Mouse (Mus musculus): Measurements from ENCODE around the gene Phox2b.
A peak's percentile ranks its signal among the peaks of the same experiment; 100 is the strongest.

Phox2b gene

GRCm38 (mm10) chr5:67090856-67091255 is 8.2 kb downstream of the Phox2b start:
- DNase-seq, result no peak

GRCm38 (mm10) chr5:67083117-67083516 is 16.0 kb downstream of the Phox2b start:
- DNase-seq, result no peak

- DNase-seq, result no peak
These were observed 35.5 kb downstream of the Phox2b start for GRCm38 (mm10) chr5:67063596-67063995.

- DNase-seq, result no peak
These were observed 38.6 kb downstream of the Phox2b start for GRCm38 (mm10) chr5:67060519-67060918.

GRCm38 (mm10) chr5:67057803-67058202 is 41.3 kb downstream of the Phox2b start:
- DNase-seq, result no peak

GRCm38 (mm10) chr5:67048003-67048402 is 51.1 kb downstream of the Phox2b start:
- peak; percentile 25 for DNase-seq
